Mouse (Mus musculus): ENCODE measurements around the gene Evi2a. TPM values are rescaled to one million over a fixed set of nuclear protein-coding genes. Genes with fewer than 3 reads are reported as not detected.

The Evi2a gene
- total and polyA plus RNA-seq, 2 experiments, result 1.5 to 2.6 TPM

- DNase-seq (ENCODE audit: extremely low read depth, low read depth, low spot score), result peak; percentile 19
- Histone ChIP-seq H3K27ac (replicated peaks; ENCODE audit: insufficient read depth, low read depth, low read length) (no peak overlapping the region), H3K4me3 (ENCODE audit: insufficient read depth, low read depth, low read length) (no peak overlapping the region), H3K4me1 (ENCODE audit: control insufficient read depth, insufficient read depth, low read length) (no peaks in the 10 kb centered on the region; the same call in 1 of the 2 replicates), H3K27me3 (ENCODE audit: control insufficient read depth, insufficient read depth, low read length) (no peaks in the 10 kb centered on the region), H3K79me2 (ENCODE audit: control insufficient read depth, insufficient read depth, low read length) (no peaks in the 10 kb centered on the region; the same call in 1 of the 2 replicates), H3K36me3 (ENCODE audit: control insufficient read depth, insufficient read depth, low read length) (no peaks in the 10 kb centered on the region), H3K9ac (ENCODE audit: low read depth, low read length) (no peak overlapping the region)
- WGBS, result 68% methylated on average over 10 of the region's 10 CpGs
- no peak for TF ChIP-seq POLR2A (IDR thresholded peaks at IDR 0.05; ENCODE audit: extremely low read depth, insufficient read depth, low read length)
- TF ChIP-seq CTCF (IDR thresholded peaks at IDR 0.05; ENCODE audit: low read depth, low read length), result no peak
These were observed 35.2 kb downstream of the Evi2a start for GRCm38 (mm10) chr11:79494976-79495800.

GRCm38 (mm10) chr11:79484721-79485120, 45.7 kb downstream of the Evi2a start:
- Histone ChIP-seq H3K4me1 (ENCODE audit: control insufficient read depth, insufficient read depth, low read length) (no peaks in the 10 kb centered on the region), H3K79me2 (ENCODE audit: control insufficient read depth, insufficient read depth, low read length) (no peaks in the 10 kb centered on the region), H3K27ac (replicated peaks; ENCODE audit: insufficient read depth, low read depth, low read length) (no peak overlapping the region), H3K9ac (ENCODE audit: low read depth, low read length) (no peak overlapping the region), H3K27me3 (ENCODE audit: control insufficient read depth, insufficient read depth, low read length) (no peaks in the 10 kb centered on the region), H3K4me3 (ENCODE audit: insufficient read depth, low read depth, low read length) (no peak overlapping the region), H3K36me3 (ENCODE audit: control insufficient read depth, insufficient read depth, low read length) (peaks cover 16% of the 10 kb centered on the region; the same call in 1 of the 2 replicates)
- no peak for TF ChIP-seq POLR2A (IDR thresholded peaks at IDR 0.05; ENCODE audit: extremely low read depth, insufficient read depth, low read length)
- no peak for TF ChIP-seq CTCF (IDR thresholded peaks at IDR 0.05; ENCODE audit: low read depth, low read length)
- DNase-seq (ENCODE audit: extremely low read depth, low read depth, low spot score), result no peak

- WGBS, result 96% methylated on average over 7 of the region's 7 CpGs
- H3K27me3 ChIP-seq (ENCODE audit: control insufficient read depth, insufficient read depth, low read length), result no peaks in the 10 kb centered on the region
- no peak overlapping the region for H3K9ac ChIP-seq (ENCODE audit: low read depth, low read length)
- H3K79me2 ChIP-seq (ENCODE audit: control insufficient read depth, insufficient read depth, low read length), result no peaks in the 10 kb centered on the region
- no peak overlapping the region for H3K27ac ChIP-seq (replicated peaks; ENCODE audit: insufficient read depth, low read depth, low read length)
- no peaks in the 10 kb centered on the region for H3K4me1 ChIP-seq (ENCODE audit: control insufficient read depth, insufficient read depth, low read length)
- H3K4me3 ChIP-seq (ENCODE audit: insufficient read depth, low read depth, low read length), result no peak overlapping the region
- H3K36me3 ChIP-seq (ENCODE audit: control insufficient read depth, insufficient read depth, low read length), result peaks cover 16% of the 10 kb centered on the region; the same call in 1 of the 2 replicates
- TF ChIP-seq CTCF (IDR thresholded peaks at IDR 0.05; ENCODE audit: low read depth, low read length) (no peak), POLR2A (IDR thresholded peaks at IDR 0.05; ENCODE audit: extremely low read depth, insufficient read depth, low read length) (no peak)
- DNase-seq (ENCODE audit: extremely low read depth, low read depth, low spot score), result no peak
These were observed 46.4 kb downstream of the Evi2a start for GRCm38 (mm10) chr11:79483876-79484528.

GRCm38 (mm10) chr11:79483392-79483791, 47.0 kb downstream of the Evi2a start:
- H3K9ac ChIP-seq (ENCODE audit: low read depth, low read length), result no peak overlapping the region
- no peaks in the 10 kb centered on the region for H3K4me1 ChIP-seq (ENCODE audit: control insufficient read depth, insufficient read depth, low read length)
- TF ChIP-seq POLR2A (IDR thresholded peaks at IDR 0.05; ENCODE audit: extremely low read depth, insufficient read depth, low read length), result no peak
- TF ChIP-seq CTCF (IDR thresholded peaks at IDR 0.05; ENCODE audit: low read depth, low read length), result no peak
- H3K79me2 ChIP-seq (ENCODE audit: control insufficient read depth, insufficient read depth, low read length), result no peaks in the 10 kb centered on the region
- peaks cover 18% of the 10 kb centered on the region for H3K36me3 ChIP-seq (ENCODE audit: control insufficient read depth, insufficient read depth, low read length)
- no peaks in the 10 kb centered on the region for H3K27me3 ChIP-seq (ENCODE audit: control insufficient read depth, insufficient read depth, low read length)
- H3K4me3 ChIP-seq (ENCODE audit: insufficient read depth, low read depth, low read length), result no peak overlapping the region
- H3K27ac ChIP-seq (replicated peaks; ENCODE audit: insufficient read depth, low read depth, low read length), result no peak overlapping the region
- WGBS, result 97% methylated on average over 6 of the region's 6 CpGs
- DNase-seq (ENCODE audit: extremely low read depth, low read depth, low spot score), result no peak

Other genes starting within 250 kb of the Evi2a start
- gene Gm9964, start 233.7 kb downstream of the Evi2a start, total RNA-seq (2014; rRNA removed), result not detected in 2 replicates
- gene Gm9964, start 233.7 kb downstream of the Evi2a start, polyA plus RNA-seq (2012; rRNA removed), result not detected in 2 replicates
- 21.1 and 25.0 TPM in 2 replicates for gene Nf1, start 190.9 kb downstream of the Evi2a start, total RNA-seq (2014; rRNA removed)
- 3.6 and 5.5 TPM in 2 replicates for gene Nf1, start 190.9 kb downstream of the Evi2a start, polyA plus RNA-seq (2012; rRNA removed)
- not detected in 2 replicates for gene Omg, start 26.5 kb downstream of the Evi2a start, total RNA-seq (2014; rRNA removed)
- not detected in 2 replicates for gene Omg, start 26.5 kb downstream of the Evi2a start, polyA plus RNA-seq (2012; rRNA removed)
- gene Evi2b, start 6.8 kb downstream of the Evi2a start, total RNA-seq (2014; rRNA removed), result 0.54 and 0.65 TPM in 2 replicates
- 1.1 and 2.6 TPM in 2 replicates for gene Evi2b, start 6.8 kb downstream of the Evi2a start, polyA plus RNA-seq (2012; rRNA removed)
- 0.13 and 0.18 TPM in 2 replicates for gene Evi2, start within 50 bp of the Evi2a start, total RNA-seq (2014; rRNA removed)
- gene Evi2, start within 50 bp of the Evi2a start, polyA plus RNA-seq (2012; rRNA removed), result 0.04 and 0.23 TPM in 2 replicates
- gene Rab11fip4, start 60.6 kb upstream of the Evi2a start, total RNA-seq (2014; rRNA removed), result 3.1 and 6.2 TPM in 2 replicates
- gene Rab11fip4, start 60.6 kb upstream of the Evi2a start, polyA plus RNA-seq (2012; rRNA removed), result 7.7 and 8.1 TPM in 2 replicates